Mouse (Mus musculus): ENCODE results near the gene Mrpl22. TPM values are rescaled to one million over a fixed set of nuclear protein-coding genes. Genes with fewer than 3 reads are reported as not detected.

The Mrpl22 gene
- 10 to 100 TPM; 30.8 to 33.4 TPM for total RNA-seq (2021)
- long read RNA-seq, experiment 1, transcript Mrpl22-201 (7 exons, 722 nt), result major isoform, 13 of 19 reads
- long read RNA-seq, experiment 1, partial matches to known transcripts, result 2 of 19 reads
- long read RNA-seq, experiment 1, other reads (novel, unspliced or antisense), result 4 of 19 reads
- long read RNA-seq, experiment 2, transcript Mrpl22-201 (7 exons, 722 nt), result major isoform, 13 of 16 reads
- long read RNA-seq, experiment 2, partial matches to known transcripts, result 1 of 16 reads
- long read RNA-seq, experiment 2, other reads (novel, unspliced or antisense), result 2 of 16 reads

- intact Hi-C loops (cut with DNase I), result loop anchor here (5.0 kb wide), 1 partner anchor 131 kb away; no protein-coding TSS in a partner anchor
- DNase-seq (ENCODE audit: low spot score in 2 of 2), result peak; percentile 95 to 98
Measured at GRCm38 (mm10) chr11:58171459-58172091, at the start of gene Mrpl22. Gene Mrpl22 (plus strand): TSS chr11:58171661.

- intact Hi-C loops (cut with DNase I), result no loop called here
- no peak for DNase-seq (ENCODE audit: low spot score in 2 of 2)
Measured at GRCm38 (mm10) chr11:58123711-58124110, 47.8 kb upstream of the Mrpl22 start.

GRCm38 (mm10) chr11:58125021-58125420 is 46.4 kb upstream of the Mrpl22 start:
- intact Hi-C loops (cut with DNase I), result no loop called here

GRCm38 (mm10) chr11:58126397-58127160 is 44.9 kb upstream of the Mrpl22 start:
- DNase-seq (ENCODE audit: low spot score in 2 of 2), result peak; percentile 36 to 58
- intact Hi-C loops (cut with DNase I), result no loop called here

More at GRCm38 (mm10) chr11:58125021-58125420, 46.4 kb upstream of the Mrpl22 start:
- no peak for DNase-seq (ENCODE audit: low spot score in 2 of 2)

GRCm38 (mm10) chr11:58127544-58127943 is 43.9 kb upstream of the Mrpl22 start:
- intact Hi-C loops (cut with DNase I), result no loop called here
- no peak for DNase-seq (ENCODE audit: low spot score in 2 of 2)

- no peak for DNase-seq (ENCODE audit: low spot score in 2 of 2)
- intact Hi-C loops (cut with DNase I), result no loop called here
Measured at GRCm38 (mm10) chr11:58129302-58129843, 42.1 kb upstream of the Mrpl22 start.

- no peak for DNase-seq (ENCODE audit: low spot score in 2 of 2)
- intact Hi-C loops (cut with DNase I), result no loop called here
Measured at GRCm38 (mm10) chr11:58132026-58132425, 39.4 kb upstream of the Mrpl22 start.

GRCm38 (mm10) chr11:58134869-58135268 is 36.6 kb upstream of the Mrpl22 start:
- intact Hi-C loops (cut with DNase I), result no loop called here
- no peak for DNase-seq (ENCODE audit: low spot score in 2 of 2)

- intact Hi-C loops (cut with DNase I), result no loop called here
Measured at GRCm38 (mm10) chr11:58135296-58135695, 36.2 kb upstream of the Mrpl22 start.

GRCm38 (mm10) chr11:58136677-58137076 is 34.8 kb upstream of the Mrpl22 start:
- no peak for DNase-seq (ENCODE audit: low spot score in 2 of 2)

More at GRCm38 (mm10) chr11:58135296-58135695, 36.2 kb upstream of the Mrpl22 start:
- DNase-seq (ENCODE audit: low spot score in 2 of 2), result no peak

GRCm38 (mm10) chr11:58138821-58139220 is 32.6 kb upstream of the Mrpl22 start:
- intact Hi-C loops (cut with DNase I), result no loop called here
- DNase-seq (ENCODE audit: low spot score in 2 of 2), result no peak

More at GRCm38 (mm10) chr11:58136677-58137076, 34.8 kb upstream of the Mrpl22 start:
- intact Hi-C loops (cut with DNase I), result no loop called here

GRCm38 (mm10) chr11:58139466-58139865 is 32.0 kb upstream of the Mrpl22 start:
- intact Hi-C loops (cut with DNase I), result no loop called here
- DNase-seq (ENCODE audit: low spot score in 2 of 2), result no peak

- intact Hi-C loops (cut with DNase I), result no loop called here
Measured at GRCm38 (mm10) chr11:58143704-58144426, 27.6 kb upstream of the Mrpl22 start.

GRCm38 (mm10) chr11:58146241-58146640 is 25.2 kb upstream of the Mrpl22 start:
- no peak for DNase-seq (ENCODE audit: low spot score in 2 of 2)
- intact Hi-C loops (cut with DNase I), result no loop called here

More at GRCm38 (mm10) chr11:58143704-58144426, 27.6 kb upstream of the Mrpl22 start:
- DNase-seq (ENCODE audit: low spot score in 2 of 2), result peak; percentile 54 to 82

- intact Hi-C loops (cut with DNase I), result no loop called here
- DNase-seq (ENCODE audit: low spot score in 2 of 2), result no peak
Measured at GRCm38 (mm10) chr11:58155458-58155857, 16.0 kb upstream of the Mrpl22 start.

- no peak for DNase-seq (ENCODE audit: low spot score in 2 of 2)
- intact Hi-C loops (cut with DNase I), result no loop called here
Measured at GRCm38 (mm10) chr11:58156871-58157270, 14.6 kb upstream of the Mrpl22 start.

- DNase-seq (ENCODE audit: low spot score in 2 of 2), result no peak
- intact Hi-C loops (cut with DNase I), result no loop called here
Measured at GRCm38 (mm10) chr11:58165072-58165471, 6.4 kb upstream of the Mrpl22 start.

- DNase-seq (ENCODE audit: low spot score in 2 of 2), result no peak
- intact Hi-C loops (cut with DNase I), result no loop called here
Measured at GRCm38 (mm10) chr11:58167822-58168166, 3.7 kb upstream of the Mrpl22 start.

GRCm38 (mm10) chr11:58168167-58168915 is 3.1 kb upstream of the Mrpl22 start, which contains the start of gene Gemin5:
Gene Gemin5 (minus strand): TSS chr11:58168539.
- DNase-seq (ENCODE audit: low spot score in 2 of 2), result peak; percentile 80 to 88
- intact Hi-C loops (cut with DNase I), result no loop called here
